Mouse (Mus musculus) CD4-positive, CD25-positive, alpha-beta regulatory T cell, adult 4 months (primary cell): ENCODE results near the gene Tbk1. TPM values are rescaled to one million over a fixed set of nuclear protein-coding genes. Genes with fewer than 3 reads are reported as not detected.

ENCODE experiments used
- ATAC-seq: one replicate; pipeline ENCODE4 v1.8.0; 2017
- polyA plus RNA-seq, 2 experiments: library from polyadenylated mRNA; unstranded; fragments of 100-300 nt; shearing (Covaris generic); gene quantifications; one replicate each; pipeline ENCODE4 v1.2.1; 2017

Gene Tbk1
- polyA plus RNA-seq, 2 experiments from 2014 or later = 86.5 to 118 TPM

DNA sequence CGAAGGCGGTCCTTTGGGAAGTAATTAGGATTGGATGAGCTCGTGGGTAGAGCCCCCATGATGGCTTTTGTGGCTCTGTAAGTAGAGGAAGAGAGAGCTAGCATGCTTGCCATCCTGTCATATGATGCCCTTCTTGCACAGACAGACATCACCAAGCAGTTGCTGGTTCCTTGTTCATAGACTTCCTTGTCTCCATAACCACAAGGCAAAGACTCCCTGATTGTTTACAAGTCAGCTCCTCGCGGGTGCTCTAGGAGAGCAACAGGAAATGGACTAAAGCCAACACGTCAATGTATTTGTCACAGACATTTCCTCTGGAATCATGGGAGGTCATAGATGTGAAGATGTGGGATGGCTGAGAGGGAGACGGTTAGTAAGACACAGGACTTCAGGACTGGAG lies 90.0 kb downstream of the Tbk1 start:
- ATAC-seq = no peak

Other genes starting within 250 kb of the Tbk1 start
- gene Tbc1d30, start 235.5 kb downstream of the Tbk1 start, polyA plus RNA-seq = 1 to 10 TPM; 3.1 to 3.4 TPM
- 10 to 100 TPM in 1 of 2 experiments, 1 to 10 TPM in 1; 9.1 to 13.6 TPM for gene Gns, start 221.7 kb downstream of the Tbk1 start, polyA plus RNA-seq
- 1 to 10 TPM; 5.4 to 5.5 TPM for gene Rassf3, start 110.4 kb downstream of the Tbk1 start, polyA plus RNA-seq
- 10 to 100 TPM; 14.3 to 20.0 TPM for gene Xpot, start 39.5 kb upstream of the Tbk1 start, polyA plus RNA-seq
- under 1 TPM; 0.59 to 0.81 TPM for gene D930020B18Rik, start 54.8 kb upstream of the Tbk1 start, polyA plus RNA-seq
- 1 to 10 TPM; 4.1 to 5.5 TPM for gene BC048403, start 153.2 kb upstream of the Tbk1 start, polyA plus RNA-seq